Mouse (Mus musculus): Measurements from ENCODE around the gene Taldo1. TPM values are rescaled to one million over a fixed set of nuclear protein-coding genes. Genes with fewer than 3 reads are reported as not detected.
"Not testable (repeated sequence)": the region's sequence is repeated elsewhere in the genome, so short reads cannot be mapped to it uniquely, and the experiment has no call there.

Gene Taldo1
- polyA plus RNA-seq, 1 experiment from 2014 or later: 378 TPM

- Histone ChIP-seq H3K36me3 (no peaks in the 10 kb centered on the region), H3K4me3 (no peak overlapping the region), H3K9ac (replicated peaks) (no peak overlapping the region; the same call in 1 of the 2 replicates), H3K27me3 (0 out of 2 replicates have a peak, but pooled peaks cover 3% of the 10 kb centered on the region), H3K27ac (replicated peaks) (no peak overlapping the region), H3K4me2 (replicated peaks) (no peak overlapping the region), H3K9me3 (no peaks in the 10 kb centered on the region), H3K4me1 (peaks cover 16% of the 10 kb centered on the region)
- WGBS: 64% methylated on average over 9 of the region's 9 CpGs
- no peak for ATAC-seq (replicated peaks)
Measured at GRCm38 (mm10) chr7:141390326-141391259, 1.4 kb upstream of the Taldo1 start.

- Histone ChIP-seq H3K27ac (replicated peaks) (peak overlapping the region; percentile 77), H3K4me2 (replicated peaks) (peak overlapping the region; percentile 98), H3K9ac (replicated peaks) (peak overlapping the region; percentile 83), H3K9me3 (no peaks in the 10 kb centered on the region), H3K27me3 (0 out of 2 replicates have a peak, but pooled peaks cover 3% of the 10 kb centered on the region), H3K4me1 (peaks cover 16% of the 10 kb centered on the region), H3K36me3 (peaks cover 13% of the 10 kb centered on the region), H3K4me3 (peak overlapping the region; percentile 60)
- ATAC-seq (replicated peaks): no peak
- 11% methylated on average over 9 of the region's 9 CpGs for WGBS
Measured at GRCm38 (mm10) chr7:141392552-141393222, 688 bp downstream of the Taldo1 start.

GRCm38 (mm10) chr7:141394158-141394557 is 2.2 kb downstream of the Taldo1 start:
- H3K9ac ChIP-seq (replicated peaks): no peak overlapping the region
- H3K4me3 ChIP-seq: no peak overlapping the region
- H3K4me2 ChIP-seq (replicated peaks): no peak overlapping the region
- H3K9me3 ChIP-seq: no peaks in the 10 kb centered on the region
- no peak for ATAC-seq (replicated peaks)
- H3K27ac ChIP-seq (replicated peaks): no peak overlapping the region
- 92% methylated on average over 7 of the region's 7 CpGs for WGBS
- peaks cover 16% of the 10 kb centered on the region for H3K4me1 ChIP-seq
- H3K27me3 ChIP-seq: 0 out of 2 replicates have a peak, but pooled peaks cover 3% of the 10 kb centered on the region
- H3K36me3 ChIP-seq: peaks cover 27% of the 10 kb centered on the region

DNA sequence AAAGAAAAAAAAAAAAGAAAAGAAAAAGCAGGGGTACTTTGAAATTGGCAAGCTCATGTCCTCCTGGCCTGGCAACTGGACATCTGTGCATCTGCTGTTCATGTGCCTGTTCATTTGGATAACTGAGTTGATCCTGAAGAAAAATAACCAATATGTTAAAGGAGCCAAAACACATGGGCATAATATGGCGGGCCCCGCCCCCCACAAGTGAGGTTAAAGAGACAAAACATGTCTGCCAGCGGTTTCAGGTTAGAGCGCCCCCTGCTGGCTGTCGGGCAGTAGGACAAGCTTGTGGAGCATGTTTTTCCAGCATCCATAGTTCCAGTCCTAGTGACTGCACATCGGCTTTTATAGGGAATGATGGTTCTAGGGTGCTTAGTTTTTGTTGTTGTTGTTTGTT is 2.8 kb downstream of the Taldo1 start:
- Histone ChIP-seq H3K36me3 (peaks cover 33% of the 10 kb centered on the region), H3K4me2 (replicated peaks) (no peak overlapping the region), H3K27me3 (no peaks in the 10 kb centered on the region), H3K4me3 (no peak overlapping the region), H3K27ac (replicated peaks) (no peak overlapping the region), H3K4me1 (peaks cover 16% of the 10 kb centered on the region), H3K9ac (replicated peaks) (no peak overlapping the region), H3K9me3 (no peaks in the 10 kb centered on the region)
- ATAC-seq (replicated peaks): no peak
- WGBS: 17% methylated on average over 6 of the region's 6 CpGs

GRCm38 (mm10) chr7:141395348-141395747 is 3.3 kb downstream of the Taldo1 start:
- H3K9me3 ChIP-seq: no peaks in the 10 kb centered on the region
- H3K36me3 ChIP-seq: peaks cover 38% of the 10 kb centered on the region
- H3K9ac ChIP-seq (replicated peaks): no peak overlapping the region
- H3K4me2 ChIP-seq (replicated peaks): no peak overlapping the region
- no peak overlapping the region for H3K4me3 ChIP-seq
- 83% methylated on average over 1 of the region's 1 CpGs for WGBS
- no peak overlapping the region for H3K27ac ChIP-seq (replicated peaks)
- peaks cover 16% of the 10 kb centered on the region for H3K4me1 ChIP-seq
- no peaks in the 10 kb centered on the region for H3K27me3 ChIP-seq
- ATAC-seq (replicated peaks): no peak

DNA sequence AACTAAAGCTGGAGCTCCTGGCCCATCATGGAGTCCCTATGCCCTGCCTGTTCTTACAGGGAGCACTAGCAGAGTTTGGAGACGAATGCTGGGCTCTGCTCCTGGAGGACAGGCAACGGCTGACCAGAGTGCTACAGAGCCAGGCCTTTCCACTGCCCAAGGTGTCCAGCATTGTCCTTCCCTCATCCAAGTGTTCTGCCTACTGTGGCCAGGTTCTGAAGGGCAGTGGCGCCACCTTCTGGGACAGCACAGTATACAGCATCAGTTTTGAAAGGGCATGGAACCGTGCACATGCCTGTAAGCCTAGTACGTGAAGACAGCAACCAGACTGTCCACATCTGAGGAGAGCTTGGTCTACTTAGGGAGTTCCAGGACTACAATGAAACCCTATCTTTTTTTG is 11.3 kb downstream of the Taldo1 start:
- Histone ChIP-seq H3K9ac (replicated peaks) (no peak overlapping the region), H3K4me2 (replicated peaks) (no peak overlapping the region), H3K9me3 (no peaks in the 10 kb centered on the region), H3K36me3 (peaks cover 51% of the 10 kb centered on the region), H3K4me1 (no peaks in the 10 kb centered on the region), H3K4me3 (no peak overlapping the region), H3K27me3 (no peaks in the 10 kb centered on the region), H3K27ac (replicated peaks) (no peak overlapping the region)
- WGBS: 42% methylated on average over 5 of the region's 5 CpGs
- 0 out of 2 replicates have a peak, but pooled peaks have one; percentile 26 for ATAC-seq (replicated peaks)

DNA sequence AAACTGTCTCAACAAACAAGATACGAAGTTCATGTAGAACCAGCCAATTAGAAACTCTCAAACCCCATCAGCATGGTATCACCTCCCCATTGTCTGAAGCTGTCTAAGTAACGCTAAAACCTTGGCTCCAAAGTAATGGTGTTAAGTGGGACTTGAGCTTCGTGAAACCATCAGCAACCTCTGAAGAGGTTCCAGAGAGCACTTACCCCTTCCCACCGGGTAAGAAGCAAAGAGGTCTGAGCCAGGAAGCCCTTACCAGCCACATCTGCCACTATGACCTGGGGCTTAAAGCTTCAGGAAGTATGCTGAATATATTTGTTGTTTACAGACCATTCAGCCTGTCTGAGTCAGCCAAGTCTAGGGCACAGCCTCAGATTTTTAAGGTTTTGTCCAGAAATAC is 13.5 kb downstream of the Taldo1 start:
- Histone ChIP-seq H3K27ac (replicated peaks) (no peak overlapping the region), H3K4me2 (replicated peaks) (no peak overlapping the region), H3K4me3 (no peak overlapping the region), H3K9me3 (no peaks in the 10 kb centered on the region), H3K9ac (replicated peaks) (no peak overlapping the region), H3K36me3 (peaks cover 34% of the 10 kb centered on the region), H3K27me3 (no peaks in the 10 kb centered on the region), H3K4me1 (peaks cover 7% of the 10 kb centered on the region)
- WGBS: 82% methylated on average over 4 of the region's 4 CpGs
- no peak for ATAC-seq (replicated peaks)

GRCm38 (mm10) chr7:141407670-141408069 is 15.7 kb downstream of the Taldo1 start:
- not testable (repeated sequence) for ATAC-seq (replicated peaks); H3K4me1 ChIP-seq; H3K27ac ChIP-seq (replicated peaks); H3K9me3 ChIP-seq; H3K4me3 ChIP-seq; H3K27me3 ChIP-seq; H3K4me2 ChIP-seq (replicated peaks); H3K9ac ChIP-seq (replicated peaks)
- peaks cover 14% of the 10 kb centered on the region for H3K36me3 ChIP-seq
- WGBS: 95% methylated on average over 7 of the region's 7 CpGs

GRCm38 (mm10) chr7:141408833-141409232 is 16.8 kb downstream of the Taldo1 start:
- no peak overlapping the region for H3K4me2 ChIP-seq (replicated peaks)
- H3K9me3 ChIP-seq: no peaks in the 10 kb centered on the region
- H3K36me3 ChIP-seq: peaks cover 10% of the 10 kb centered on the region; the same call in 1 of the 2 replicates
- 0 out of 2 replicates have a peak overlapping the region, but pooled peaks have one; percentile 12 for H3K4me3 ChIP-seq
- ATAC-seq (replicated peaks): peak; percentile 59
- 0 out of 2 replicates have a peak overlapping the region, but pooled peaks have one; percentile 31 for H3K9ac ChIP-seq (replicated peaks)
- 0 out of 2 replicates have a peak overlapping the region, but pooled peaks have one; percentile 46 for H3K27ac ChIP-seq (replicated peaks)
- WGBS: 12% methylated on average over 11 of the region's 11 CpGs
- no peaks in the 10 kb centered on the region for H3K27me3 ChIP-seq
- H3K4me1 ChIP-seq: peaks cover 15% of the 10 kb centered on the region

GRCm38 (mm10) chr7:141410631-141411030 is 18.6 kb downstream of the Taldo1 start:
- WGBS: 92% methylated on average over 8 of the region's 8 CpGs
- no peak overlapping the region for H3K4me2 ChIP-seq (replicated peaks)
- H3K4me3 ChIP-seq: no peak overlapping the region
- no peak overlapping the region for H3K27ac ChIP-seq (replicated peaks)
- H3K9me3 ChIP-seq: no peaks in the 10 kb centered on the region
- ATAC-seq (replicated peaks): no peak
- no peaks in the 10 kb centered on the region for H3K27me3 ChIP-seq
- peaks cover 10% of the 10 kb centered on the region; the same call in 1 of the 2 replicates for H3K36me3 ChIP-seq
- H3K4me1 ChIP-seq: peaks cover 21% of the 10 kb centered on the region
- no peak overlapping the region for H3K9ac ChIP-seq (replicated peaks)

DNA sequence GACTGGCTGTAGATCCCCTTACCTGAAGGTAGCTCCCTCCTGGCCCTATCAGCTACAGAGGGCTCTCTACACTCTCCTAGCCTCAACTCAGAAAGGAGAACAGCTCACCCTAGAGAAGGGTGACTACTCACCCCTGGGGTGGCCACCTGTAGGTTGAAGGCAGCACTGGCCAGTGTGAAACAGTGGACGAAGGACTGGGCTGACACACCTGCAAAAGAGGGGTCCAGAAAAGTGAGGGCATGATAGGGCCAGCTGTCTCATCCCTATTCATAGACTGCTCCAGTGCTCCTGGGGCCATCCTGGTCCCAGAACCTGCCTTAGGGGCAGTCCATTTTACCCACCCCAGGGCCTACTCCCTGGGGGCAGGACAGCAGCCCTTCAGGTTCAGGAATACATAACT is 19.7 kb downstream of the Taldo1 start:
- Histone ChIP-seq H3K9me3 (no peaks in the 10 kb centered on the region), H3K9ac (replicated peaks) (no peak overlapping the region), H3K27ac (replicated peaks) (no peak overlapping the region), H3K27me3 (no peaks in the 10 kb centered on the region), H3K4me2 (replicated peaks) (no peak overlapping the region), H3K4me3 (no peak overlapping the region), H3K4me1 (peaks cover 21% of the 10 kb centered on the region), H3K36me3 (peaks cover 10% of the 10 kb centered on the region; the same call in 1 of the 2 replicates)
- no peak for ATAC-seq (replicated peaks)
- 79% methylated on average over 1 of the region's 1 CpGs for WGBS

DNA sequence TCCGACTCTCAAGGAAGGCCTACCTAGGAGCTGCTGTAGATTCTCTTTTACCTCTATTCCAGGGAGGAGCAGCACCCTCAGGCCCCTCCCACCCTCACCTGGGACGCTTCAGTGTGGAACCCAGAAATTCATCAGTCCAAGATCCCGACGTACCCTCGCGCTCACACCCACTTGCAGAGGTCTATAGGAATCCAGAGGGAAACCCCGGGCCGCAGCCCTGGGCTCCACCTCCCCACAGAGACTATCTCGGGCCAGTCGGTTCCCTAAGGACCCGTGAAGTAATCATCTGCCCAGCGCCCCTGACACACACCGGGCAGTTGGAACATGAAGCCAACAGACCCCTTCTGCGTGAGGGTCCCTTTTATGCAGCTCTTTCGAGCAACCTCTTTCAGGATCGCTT is 21.3 kb downstream of the Taldo1 start:
- H3K4me3 ChIP-seq: peak overlapping the region; percentile 68
- ATAC-seq (replicated peaks): peak; percentile 33
- 2% methylated on average over 16 of the region's 16 CpGs for WGBS
- H3K27me3 ChIP-seq: no peaks in the 10 kb centered on the region
- no peaks in the 10 kb centered on the region for H3K9me3 ChIP-seq
- H3K9ac ChIP-seq (replicated peaks): peak overlapping the region; percentile 91
- peaks cover 21% of the 10 kb centered on the region for H3K4me1 ChIP-seq
- peaks cover 4% of the 10 kb centered on the region; the same call in 1 of the 2 replicates for H3K36me3 ChIP-seq
- H3K27ac ChIP-seq (replicated peaks): peak overlapping the region; percentile 82
- peak overlapping the region; percentile 87 for H3K4me2 ChIP-seq (replicated peaks)
